Mouse (Mus musculus): ENCODE data around the gene Rpia. TPM values are rescaled to one million over a fixed set of nuclear protein-coding genes. Genes with fewer than 3 reads are reported as not detected.
"Not testable (repeated sequence)": the region's sequence is repeated elsewhere in the genome, so short reads cannot be mapped to it uniquely, and the experiment has no call there.

Gene Rpia
- 10 to 100 TPM; 13.1 to 14.0 TPM for total RNA-seq (2021)
- long read RNA-seq, experiment 1, partial matches to known transcripts, result 1 of 2 reads
- long read RNA-seq, experiment 1, other reads (novel, unspliced or antisense), result 0 of 2 reads
- long read RNA-seq, experiment 2, partial matches to known transcripts, result 1 of 3 reads
- long read RNA-seq, experiment 2, other reads (novel, unspliced or antisense), result 1 of 3 reads

DNA sequence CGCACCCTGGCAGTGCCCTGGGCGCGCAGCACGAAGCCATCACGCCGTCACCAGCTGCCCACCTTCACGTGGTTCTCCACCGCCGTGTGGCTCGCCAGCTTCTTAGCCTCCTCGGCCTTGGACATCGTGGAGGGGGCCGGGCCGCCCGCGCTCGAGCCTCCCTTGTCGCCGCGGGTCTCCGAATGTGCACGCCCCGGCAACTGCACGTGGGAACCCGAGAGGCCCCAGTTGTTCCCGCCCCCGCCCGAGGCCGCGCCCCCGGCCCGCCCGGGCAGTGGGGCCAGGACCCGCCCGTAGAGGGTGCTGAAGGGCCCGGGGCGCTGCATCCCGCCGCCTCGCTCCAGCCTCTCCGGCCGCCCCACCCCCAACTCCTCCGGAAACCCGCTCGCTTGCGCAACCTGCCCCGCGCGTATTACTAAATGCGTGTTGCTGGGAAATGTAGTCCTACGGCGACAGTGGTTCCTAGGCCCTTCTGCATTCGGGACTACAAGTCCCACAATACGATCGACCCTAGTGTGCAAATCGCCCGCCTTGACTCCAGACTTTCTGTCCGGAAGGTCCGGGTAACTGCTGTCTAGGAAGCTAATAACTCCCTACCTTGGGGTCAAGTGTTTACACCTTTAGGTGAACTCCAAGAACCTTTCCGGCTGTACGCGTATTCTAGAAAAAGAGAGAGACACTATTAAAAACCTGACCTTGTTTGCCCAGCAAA lies at the start of gene Rpia:
Rpia (minus strand) TSS at position 409 of the 712 bp plus-strand sequence.
- peak; percentile 57 for TF ChIP-seq CTCF (IDR thresholded peaks at IDR 0.05)
- intact Hi-C loops (cut with DNase I), result no loop called here
- H3K27ac ChIP-seq, result peak within 1 kb of the TSS; percentile 70

DNA sequence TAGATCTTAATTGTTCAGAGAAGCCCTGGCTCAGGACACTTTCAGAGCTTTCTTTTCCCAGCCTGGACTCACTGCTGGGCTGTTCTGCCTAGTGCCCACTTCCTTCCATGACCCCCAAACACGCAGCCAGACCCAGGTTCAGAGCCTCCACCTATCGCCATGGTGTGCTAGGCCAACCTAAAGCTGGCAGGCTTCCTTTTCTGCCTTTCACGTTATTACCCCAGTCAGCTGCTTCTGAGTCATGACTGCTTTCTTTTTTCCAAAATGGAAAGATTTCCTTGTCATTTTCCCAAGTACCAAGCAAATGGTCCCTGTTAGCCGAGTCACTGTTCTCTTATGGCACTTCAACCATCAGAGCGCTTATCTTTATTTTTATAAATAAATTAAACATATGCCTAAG lies 48.2 kb upstream of the Rpia start:
- intact Hi-C loops (cut with DNase I), result loop anchor here (5.0 kb wide), 1 partner anchor 42 kb away; no protein-coding TSS in a partner anchor
- Histone ChIP-seq H3K27ac (no peak overlapping the region), H3K4me3 (no peak overlapping the region)
- no peak for DNase-seq (ENCODE audit: extremely low spot score in 1 of 2, low spot score in 2 of 2)
- TF ChIP-seq CTCF (IDR thresholded peaks at IDR 0.05), result no peak

More for the DNA sequence above, at the start of gene Rpia:
- DNase-seq (ENCODE audit: extremely low spot score in 1 of 2, low spot score in 2 of 2), result peak; percentile 96 to 97
- H3K4me3 ChIP-seq, result peak within 1 kb of the TSS; percentile 96

DNA sequence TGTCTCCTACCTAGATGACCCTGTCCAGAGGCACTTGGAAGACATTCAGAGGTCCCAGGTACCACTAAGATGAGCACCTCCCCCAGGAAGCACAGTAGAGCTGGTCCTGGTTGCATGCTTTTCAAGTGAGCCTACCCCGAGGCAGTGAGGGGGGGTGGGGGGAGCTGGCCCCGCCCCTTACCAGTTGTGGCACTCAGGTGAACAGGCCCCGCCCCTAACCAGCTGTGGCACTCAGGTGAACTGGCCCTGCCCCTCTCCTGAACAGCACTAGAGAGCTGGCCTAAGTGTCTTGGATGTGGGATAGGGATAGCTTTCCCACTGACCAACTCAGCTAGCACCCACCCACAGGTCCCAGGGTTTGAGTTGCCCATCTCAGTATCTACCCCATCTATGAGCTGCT lies 46.5 kb upstream of the Rpia start:
- TF ChIP-seq CTCF (IDR thresholded peaks at IDR 0.05), result no peak
- DNase-seq (ENCODE audit: extremely low spot score in 1 of 2, low spot score in 2 of 2), result no peak
- Histone ChIP-seq H3K4me3 (no peak overlapping the region), H3K27ac (no peak overlapping the region)
- intact Hi-C loops (cut with DNase I), result no loop called here

DNA sequence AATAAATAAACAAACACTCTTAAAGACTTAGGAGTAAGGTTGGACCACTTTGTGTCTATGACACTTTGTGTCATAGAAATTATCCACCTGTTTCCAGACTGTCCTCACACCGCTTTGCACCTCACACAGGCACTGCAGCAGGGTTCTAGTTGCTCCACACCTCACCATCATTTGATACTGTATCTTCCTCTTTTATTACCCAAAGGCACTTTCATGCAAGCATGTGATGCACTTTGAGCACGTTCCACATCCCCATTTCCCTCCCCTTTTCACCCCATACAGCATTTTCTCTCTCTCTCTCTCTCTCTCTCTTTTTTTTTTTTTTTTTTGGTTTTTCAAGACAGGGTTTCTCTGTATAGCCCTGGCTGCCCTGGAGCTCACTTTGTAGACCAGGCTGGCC lies 45.3 kb upstream of the Rpia start:
- TF ChIP-seq CTCF (IDR thresholded peaks at IDR 0.05), result no peak
- intact Hi-C loops (cut with DNase I), result no loop called here
- DNase-seq (ENCODE audit: extremely low spot score in 1 of 2, low spot score in 2 of 2), result no peak
- Histone ChIP-seq H3K4me3 (no peak overlapping the region), H3K27ac (no peak overlapping the region)

DNA sequence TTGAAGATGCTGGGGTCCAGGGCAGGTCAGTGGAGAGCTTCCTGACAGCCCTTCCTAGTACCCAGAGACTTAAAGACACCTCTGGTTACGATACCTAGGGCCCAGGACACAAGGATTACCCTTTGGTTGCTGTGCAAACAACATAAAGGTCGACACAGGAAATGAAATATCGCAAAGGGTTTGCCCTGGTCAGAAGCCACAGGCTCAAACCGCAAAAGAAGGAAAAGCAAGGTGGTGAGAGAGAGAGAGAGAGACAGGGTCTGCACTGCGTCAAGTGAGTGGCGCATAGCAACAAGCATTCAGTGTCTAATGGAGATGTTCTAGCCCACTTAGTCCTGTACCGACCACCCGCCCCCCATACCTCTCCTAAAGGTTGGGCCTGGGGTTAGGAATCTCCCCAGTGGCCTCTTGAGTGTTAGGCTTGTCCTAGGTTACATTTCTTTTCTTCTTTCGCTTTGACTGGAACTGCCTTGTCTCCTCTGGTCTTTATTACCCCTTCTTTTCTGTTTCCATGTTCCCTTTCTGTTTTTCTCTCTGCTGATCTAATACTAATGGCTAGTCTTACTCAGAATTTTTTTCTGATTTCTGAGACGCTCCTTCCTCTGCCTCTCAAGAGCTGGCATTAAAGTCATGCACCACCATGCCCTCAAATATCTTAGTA lies 39.3 kb upstream of the Rpia start:
- TF ChIP-seq CTCF (IDR thresholded peaks at IDR 0.05), result no peak
- Histone ChIP-seq H3K27ac (no peak overlapping the region), H3K4me3 (no peak overlapping the region)
- intact Hi-C loops (cut with DNase I), result no loop called here
- DNase-seq (ENCODE audit: extremely low spot score in 1 of 2, low spot score in 2 of 2), result no peak

DNA sequence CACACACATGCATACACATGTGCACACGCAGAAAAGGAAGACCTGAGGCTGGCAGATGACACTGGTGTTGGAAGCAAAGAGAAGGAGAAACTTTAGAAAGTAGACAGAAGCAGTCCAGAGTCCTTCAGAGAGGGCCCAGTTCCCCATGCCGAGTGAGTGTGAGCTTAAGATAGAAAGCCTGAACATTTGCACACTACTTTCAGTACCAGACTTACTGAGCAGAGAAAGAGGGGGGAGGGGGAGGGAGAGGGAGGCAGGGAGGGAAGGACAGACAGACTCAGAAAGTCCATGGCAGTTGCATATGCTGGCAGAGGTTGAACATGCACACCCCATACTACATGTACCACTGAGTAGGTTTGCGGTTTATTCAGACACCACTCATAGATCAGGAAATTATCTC lies 38.5 kb upstream of the Rpia start:
- Histone ChIP-seq H3K27ac (no peak overlapping the region), H3K4me3 (no peak overlapping the region)
- no peak for TF ChIP-seq CTCF (IDR thresholded peaks at IDR 0.05)
- DNase-seq (ENCODE audit: extremely low spot score in 1 of 2, low spot score in 2 of 2), result no peak
- intact Hi-C loops (cut with DNase I), result no loop called here

DNA sequence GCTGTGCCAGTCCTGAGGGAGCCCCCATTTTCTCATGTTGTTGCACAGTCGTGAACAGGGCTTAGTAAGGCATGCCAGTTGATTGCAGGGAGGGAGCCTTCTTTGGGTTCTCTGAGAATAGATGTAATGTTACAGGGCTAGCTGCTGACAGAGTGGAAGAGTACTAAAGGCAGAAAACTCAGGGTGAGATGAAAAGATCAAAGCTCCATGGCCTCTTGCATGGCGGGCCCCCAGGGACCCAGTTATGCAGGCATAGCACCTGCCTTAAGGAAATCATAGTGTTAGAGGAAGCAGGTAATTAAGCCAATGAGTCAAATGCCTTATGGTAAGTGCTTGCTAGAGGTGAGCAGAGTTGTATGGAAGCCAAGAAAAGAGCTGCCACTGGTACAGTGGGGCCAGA lies 37.4 kb upstream of the Rpia start:
- Histone ChIP-seq H3K4me3 (no peak overlapping the region), H3K27ac (no peak overlapping the region)
- intact Hi-C loops (cut with DNase I), result no loop called here
- no peak for DNase-seq (ENCODE audit: extremely low spot score in 1 of 2, low spot score in 2 of 2)
- no peak for TF ChIP-seq CTCF (IDR thresholded peaks at IDR 0.05)

DNA sequence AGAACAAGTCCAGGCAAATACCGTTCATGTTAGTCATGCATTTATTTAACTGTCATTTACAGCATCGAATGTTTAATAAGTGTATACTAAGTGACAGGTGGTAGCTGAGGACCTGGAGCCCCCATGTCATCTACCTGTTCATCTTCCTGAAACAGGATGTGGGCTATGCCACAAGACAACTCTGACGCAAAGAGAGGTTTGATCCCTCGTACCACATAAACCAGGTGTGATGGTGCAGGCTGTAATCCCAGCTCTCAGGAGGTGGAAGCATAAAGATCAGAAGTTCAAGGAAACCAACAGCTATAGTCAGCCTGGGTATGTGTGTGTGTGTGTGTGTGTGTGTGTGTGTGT lies 32.9 kb upstream of the Rpia start:
- H3K4me3 ChIP-seq, result peak overlapping the region; percentile 55
- H3K27ac ChIP-seq, result peak overlapping the region; percentile 82
- intact Hi-C loops (cut with DNase I), result no loop called here
- DNase-seq (ENCODE audit: extremely low spot score in 1 of 2, low spot score in 2 of 2), result no peak
- TF ChIP-seq CTCF (IDR thresholded peaks at IDR 0.05), result no peak

DNA sequence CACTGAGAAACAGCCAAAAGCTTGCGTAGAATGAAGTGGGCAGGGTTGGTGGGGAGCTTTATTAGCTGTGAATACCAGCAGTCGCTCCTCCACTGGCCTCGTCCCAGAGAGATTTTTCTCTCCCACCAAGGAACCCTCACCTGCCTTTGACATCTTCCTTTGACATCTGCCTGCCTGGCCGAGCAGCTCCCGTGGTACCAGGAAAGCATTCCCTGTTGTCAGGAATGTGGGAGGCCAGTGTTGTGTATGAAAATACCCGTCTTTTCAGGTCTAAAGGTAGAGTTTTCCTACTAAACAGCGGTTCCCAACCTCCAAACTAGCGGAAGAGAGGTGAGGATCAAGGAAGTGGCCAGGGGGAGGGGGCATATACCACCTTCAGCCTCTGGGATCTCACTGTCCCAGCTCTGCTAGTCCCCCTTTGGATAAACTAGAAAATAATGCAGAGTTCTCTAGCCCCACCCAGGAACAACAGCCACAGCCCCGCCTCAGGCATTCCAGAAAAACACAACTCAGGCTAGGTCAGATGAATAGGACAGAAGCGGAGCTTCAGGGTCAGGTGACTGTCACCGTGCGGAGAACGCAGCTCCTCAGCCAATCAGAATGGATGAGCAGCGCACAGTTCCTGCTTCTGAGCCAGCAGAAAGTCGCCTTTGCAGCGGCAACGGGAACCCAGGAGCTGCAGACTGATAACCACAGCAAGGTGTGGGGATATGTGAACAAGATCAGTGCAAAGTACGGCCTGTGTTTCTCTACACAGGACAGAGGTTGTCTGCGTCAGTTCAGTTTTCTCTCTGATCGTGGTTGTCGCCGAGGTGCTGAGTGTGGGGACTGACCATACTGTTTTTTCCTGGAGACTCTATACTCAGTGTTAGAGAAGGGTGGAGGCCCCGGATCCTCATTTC lies 32.3 kb upstream of the Rpia start:
- intact Hi-C loops (cut with DNase I), result no loop called here
- DNase-seq (ENCODE audit: extremely low spot score in 1 of 2, low spot score in 2 of 2), result peak; percentile 69 to 78
- peak overlapping the region; percentile 55 for H3K4me3 ChIP-seq
- peak overlapping the region; percentile 82 for H3K27ac ChIP-seq
- no peak; the same call in 1 of the 2 replicates for TF ChIP-seq CTCF (IDR thresholded peaks at IDR 0.05)

DNA sequence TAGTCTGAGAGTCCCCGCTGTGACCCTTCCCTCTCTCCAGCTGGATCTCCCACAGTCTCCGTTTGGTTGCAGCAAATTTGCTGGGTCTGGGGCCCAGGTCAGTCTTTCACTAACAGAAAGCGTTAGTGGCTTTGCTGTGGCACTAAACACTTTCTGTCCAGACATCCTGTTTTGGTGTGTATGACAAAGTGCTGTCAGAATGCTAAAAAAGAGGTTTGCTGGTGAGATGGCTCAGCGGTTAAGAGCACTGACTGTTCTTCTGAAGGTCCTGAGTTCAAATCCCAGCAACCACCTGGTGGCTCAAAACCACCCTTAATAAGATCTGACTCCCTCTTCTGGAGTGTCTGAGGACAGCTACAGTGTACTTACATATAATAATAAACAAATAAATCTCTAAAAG lies 31.2 kb upstream of the Rpia start:
- H3K4me3 ChIP-seq; DNase-seq (ENCODE audit: extremely low spot score in 1 of 2, low spot score in 2 of 2); intact Hi-C loops (cut with DNase I); H3K27ac ChIP-seq: not testable (repeated sequence)

DNA sequence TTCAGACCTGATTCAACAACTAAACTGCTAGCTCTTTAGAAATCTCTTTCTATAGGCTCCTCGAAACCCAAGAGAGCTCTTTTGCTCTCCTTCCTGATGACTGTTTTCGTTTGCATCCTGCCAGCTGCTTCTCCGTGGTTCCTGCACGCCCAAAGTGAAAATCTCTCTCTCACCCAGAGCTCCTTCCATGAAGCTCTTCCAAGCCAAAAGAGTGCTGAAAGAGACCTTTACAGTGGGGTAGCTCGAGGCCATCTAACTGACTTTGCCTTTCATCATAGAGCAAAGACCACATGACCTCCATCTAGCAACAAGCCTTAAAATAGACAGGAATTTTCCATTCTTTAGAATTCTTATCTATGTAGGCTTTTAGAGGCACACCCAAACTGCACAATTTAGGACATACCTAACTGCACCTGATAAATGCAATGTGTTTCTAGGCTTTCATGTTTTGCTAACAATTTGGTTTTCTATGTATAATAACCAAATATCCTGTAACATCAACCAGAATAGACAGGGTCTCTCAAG lies 30.4 kb upstream of the Rpia start:
- no peak for DNase-seq (ENCODE audit: extremely low spot score in 1 of 2, low spot score in 2 of 2)
- no peak for TF ChIP-seq CTCF (IDR thresholded peaks at IDR 0.05)
- intact Hi-C loops (cut with DNase I), result no loop called here
- Histone ChIP-seq H3K4me3 (no peak overlapping the region), H3K27ac (no peak overlapping the region)

Data from left cerebral cortex, adult 2 months (tissue).